Mouse (Mus musculus) thymus, adult 2 months (tissue): ENCODE data around the gene A930017K11Rik.

ENCODE experiments used
- CTCF ChIP-seq: fragments of 200-500 bp; IDR thresholded peaks from 2 replicates; pipeline ENCODE4 v1.5.1; 2012; ENCODE audit warnings: mild to moderate bottlenecking, control low read depth, low read length, moderate library complexity, borderline replicate concordance; ENCODE audit not compliant: control insufficient read depth, poor library complexity, insufficient read depth; ENCODE audit errors: extremely low read depth
- POLR2A ChIP-seq: fragments of 200-500 bp; IDR thresholded peaks from 2 replicates; pipeline ENCODE4 v1.6.1; 2012; ENCODE audit warnings: mild to moderate bottlenecking, low read length, control low read depth, moderate library complexity; ENCODE audit not compliant: control insufficient read depth, poor library complexity, insufficient read depth; ENCODE audit errors: extremely low read depth

GRCm38 (mm10) chr17:25913186-25913876 lies 39.0 kb downstream of the A930017K11Rik start:
- no peak for TF ChIP-seq CTCF
- TF ChIP-seq POLR2A: no peak
